Mouse (Mus musculus): ENCODE measurements at regions not wholly inside any gene's neighbourhood (a gene's known extent, or its start where the extent isn't known, plus 50 kb on each side); places are given as distances from the start of the nearest gene placed in this dataset.

- intact Hi-C loops (cut with DNase I) = no loop called here
- no peak for TF ChIP-seq CTCF (IDR thresholded peaks at IDR 0.05)
- H3K4me3 ChIP-seq = no peak overlapping the region
- DNase-seq (ENCODE audit: extremely low spot score in 1 of 2, low spot score in 2 of 2) = no peak
- no peak overlapping the region for H3K27ac ChIP-seq
Observed at GRCm38 (mm10) chr16:86694497-86694896, 659.5 kb upstream of the N6amt1 start.

- no peak overlapping the region for H3K4me3 ChIP-seq
- no peak for TF ChIP-seq CTCF (IDR thresholded peaks at IDR 0.05)
- no peak for DNase-seq (ENCODE audit: extremely low spot score in 1 of 2, low spot score in 2 of 2)
- no peak overlapping the region for H3K27ac ChIP-seq
- intact Hi-C loops (cut with DNase I) = no loop called here
Observed at GRCm38 (mm10) chr16:86659154-86659553, 694.8 kb upstream of the N6amt1 start.

GRCm38 (mm10) chr16:86647316-86647715 is 706.7 kb upstream of the N6amt1 start:
- H3K27ac ChIP-seq = no peak overlapping the region
- intact Hi-C loops (cut with DNase I) = loop anchor here (5.0 kb wide), 1 partner anchor 345 kb away; no protein-coding TSS in a partner anchor
- DNase-seq (ENCODE audit: extremely low spot score in 1 of 2, low spot score in 2 of 2) = no peak
- TF ChIP-seq CTCF (IDR thresholded peaks at IDR 0.05) = no peak
- H3K4me3 ChIP-seq = no peak overlapping the region

- Histone ChIP-seq H3K27ac (no peak overlapping the region), H3K4me3 (no peak overlapping the region)
- intact Hi-C loops (cut with DNase I) = loop anchor here (5.0 kb wide), 1 partner anchor 344 kb away; no protein-coding TSS in a partner anchor
- no peak for TF ChIP-seq CTCF (IDR thresholded peaks at IDR 0.05)
- DNase-seq (ENCODE audit: extremely low spot score in 1 of 2, low spot score in 2 of 2) = no peak
Observed at GRCm38 (mm10) chr16:86646753-86647152, 707.2 kb upstream of the N6amt1 start.

- intact Hi-C loops (cut with DNase I) = loop anchor here (1.0 to 5.0 kb wide), 5 partner anchors 227 to 605 kb away; no protein-coding TSS in a partner anchor
- DNase-seq (ENCODE audit: extremely low spot score in 1 of 2, low spot score in 2 of 2) = no peak
- no peak for TF ChIP-seq CTCF (IDR thresholded peaks at IDR 0.05)
- Histone ChIP-seq H3K27ac (no peak overlapping the region), H3K4me3 (no peak overlapping the region)
Observed at GRCm38 (mm10) chr16:86645436-86645835, 708.5 kb upstream of the N6amt1 start.

- peak; percentile 78 for TF ChIP-seq CTCF (IDR thresholded peaks at IDR 0.05)
- DNase-seq (ENCODE audit: extremely low spot score in 1 of 2, low spot score in 2 of 2) = peak in 1 of 2 experiments; percentile 16
- Histone ChIP-seq H3K27ac (no peak overlapping the region), H3K4me3 (no peak overlapping the region)
- intact Hi-C loops (cut with DNase I) = loop anchor here (1.0 to 5.0 kb wide), 6 partner anchors 226 to 838 kb away; no protein-coding TSS in a partner anchor
Observed at GRCm38 (mm10) chr16:86644912-86645312, 709.1 kb upstream of the N6amt1 start.

GRCm38 (mm10) chr16:86604166-86604565 is 702.5 kb upstream of the Adamts5 start:
- Histone ChIP-seq H3K27ac (no peak overlapping the region), H3K4me3 (no peak overlapping the region)
- TF ChIP-seq CTCF (IDR thresholded peaks at IDR 0.05) = no peak
- DNase-seq (ENCODE audit: extremely low spot score in 1 of 2, low spot score in 2 of 2) = no peak
- intact Hi-C loops (cut with DNase I) = no loop called here

- no peak overlapping the region for H3K27ac ChIP-seq
- H3K4me3 ChIP-seq = no peak overlapping the region
- intact Hi-C loops (cut with DNase I) = no loop called here
- no peak for TF ChIP-seq CTCF (IDR thresholded peaks at IDR 0.05)
- no peak for DNase-seq (ENCODE audit: extremely low spot score in 1 of 2, low spot score in 2 of 2)
Observed at GRCm38 (mm10) chr16:86594992-86595391, 693.4 kb upstream of the Adamts5 start.

GRCm38 (mm10) chr16:86586044-86586443 is 684.4 kb upstream of the Adamts5 start:
- H3K27ac ChIP-seq = no peak overlapping the region
- DNase-seq (ENCODE audit: extremely low spot score in 1 of 2, low spot score in 2 of 2) = no peak
- no peak for TF ChIP-seq CTCF (IDR thresholded peaks at IDR 0.05)
- intact Hi-C loops (cut with DNase I) = no loop called here
- no peak overlapping the region for H3K4me3 ChIP-seq

GRCm38 (mm10) chr16:86578281-86578680 is 676.7 kb upstream of the Adamts5 start:
- intact Hi-C loops (cut with DNase I) = no loop called here
- no peak for DNase-seq (ENCODE audit: extremely low spot score in 1 of 2, low spot score in 2 of 2)
- TF ChIP-seq CTCF (IDR thresholded peaks at IDR 0.05) = no peak
- H3K27ac ChIP-seq = no peak overlapping the region
- H3K4me3 ChIP-seq = no peak overlapping the region

- DNase-seq (ENCODE audit: extremely low spot score in 1 of 2, low spot score in 2 of 2) = no peak
- Histone ChIP-seq H3K4me3 (no peak overlapping the region), H3K27ac (no peak overlapping the region)
- no peak for TF ChIP-seq CTCF (IDR thresholded peaks at IDR 0.05)
- intact Hi-C loops (cut with DNase I) = no loop called here
Observed at GRCm38 (mm10) chr16:86547465-86548043, 645.9 kb upstream of the Adamts5 start.

GRCm38 (mm10) chr16:86546905-86547304 is 645.3 kb upstream of the Adamts5 start:
- intact Hi-C loops (cut with DNase I) = no loop called here
- no peak for DNase-seq (ENCODE audit: extremely low spot score in 1 of 2, low spot score in 2 of 2)
- no peak overlapping the region for H3K27ac ChIP-seq
- no peak overlapping the region for H3K4me3 ChIP-seq
- TF ChIP-seq CTCF (IDR thresholded peaks at IDR 0.05) = no peak

GRCm38 (mm10) chr16:86544121-86544520 is 642.5 kb upstream of the Adamts5 start:
- H3K27ac ChIP-seq = no peak overlapping the region
- intact Hi-C loops (cut with DNase I) = no loop called here
- H3K4me3 ChIP-seq = no peak overlapping the region
- no peak for DNase-seq (ENCODE audit: extremely low spot score in 1 of 2, low spot score in 2 of 2)
- TF ChIP-seq CTCF (IDR thresholded peaks at IDR 0.05) = no peak
